Mouse (Mus musculus) limb, embryonic 15.5 days (tissue): ENCODE measurements around the gene Olfr1352. TPM values are rescaled to one million over a fixed set of nuclear protein-coding genes. Genes with fewer than 3 reads are reported as not detected.
"Not testable (repeated sequence)": the region's sequence is repeated elsewhere in the genome, so short reads cannot be mapped to it uniquely, and the experiment has no call there.

Experiments used
- ATAC-seq: fragments of 200-750 bp; cut with Nextera tagmentation; 2 replicates; pipeline ENCODE4 v1.8.0; 2017; ENCODE audit warnings: low read depth, moderate TSS enrichment; ENCODE audit not compliant: insufficient number of reproducible peaks, low FRiP score, low TSS enrichment
- H3K27ac ChIP-seq: fragments of 300-500 bp; sonication (generic); 2 replicates; pipeline ENCODE4 v1.5.1; 2015; ENCODE audit warnings: moderate library complexity, mild to moderate bottlenecking, inconsistent platforms
- H3K27me3 ChIP-seq: fragments of 300-500 bp; sonication (generic); 2 replicates; pipeline ENCODE4 v1.6.1; 2015; ENCODE audit warnings: inconsistent platforms
- H3K36me3 ChIP-seq: fragments of 300-500 bp; sonication (generic); 2 replicates; pipeline ENCODE4 v1.6.1; 2015; ENCODE audit warnings: inconsistent platforms
- H3K4me1 ChIP-seq: fragments of 300-500 bp; sonication (generic); 2 replicates; pipeline ENCODE4 v1.6.1; 2015; ENCODE audit warnings: inconsistent platforms
- H3K4me2 ChIP-seq: fragments of 300-500 bp; sonication (generic); 2 replicates; pipeline ENCODE4 v1.6.1; 2015; ENCODE audit warnings: mild to moderate bottlenecking, inconsistent platforms
- H3K4me3 ChIP-seq: fragments of 300-500 bp; sonication (generic); 2 replicates; pipeline ENCODE4 v1.5.1; 2015; ENCODE audit warnings: mild to moderate bottlenecking, inconsistent platforms
- H3K9ac ChIP-seq: fragments of 300-500 bp; sonication (generic); 2 replicates; pipeline ENCODE4 v1.6.1; 2015; ENCODE audit warnings: inconsistent platforms
- H3K9me3 ChIP-seq: fragments of 300-500 bp; sonication (generic); 2 replicates; pipeline ENCODE4 v1.6.1; 2016; ENCODE audit warnings: inconsistent platforms
- WGBS: fragments of 180-500 bp; shearing (Covaris S2); methylation state at CpG from one replicate; pipeline ENCODE4 v1.1.7; 2015; 5-methylcytosine and 5-hydroxymethylcytosine counted together
- polyA plus RNA-seq: library from polyadenylated mRNA; unstranded; fragments of >200 nt; fragmentation: Nextera tagmentation; extraction: Ambion mirVana; gene quantifications from 2 replicates; pipeline ENCODE4 v1.2.1, GENCODE M21; 2015

The Olfr1352 gene
- not detected in 2 replicates for polyA plus RNA-seq

DNA sequence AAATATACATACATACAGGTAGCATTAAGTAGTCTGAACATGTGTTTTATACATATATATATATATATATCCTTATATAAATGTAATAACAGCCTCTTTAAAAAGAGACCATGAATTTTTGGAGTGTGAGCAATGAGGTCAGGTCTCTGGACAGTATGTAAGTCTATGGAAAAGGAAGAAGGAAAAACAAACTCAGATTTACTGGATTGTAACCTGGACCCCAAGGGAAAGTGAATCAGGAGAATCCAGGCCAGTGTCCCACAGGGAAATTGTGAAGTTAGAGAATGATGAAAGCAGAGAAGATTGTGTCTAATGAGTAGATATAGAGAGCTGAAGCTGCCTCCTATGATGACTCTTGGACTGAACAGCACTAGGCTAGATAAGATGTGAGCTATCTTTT, at the start of gene Olfr1352:
Gene Olfr1352, plus strand, starts transcription at position 301 of the 400 bp plus-strand sequence.
- H3K27me3 ChIP-seq, result no peaks in the 10 kb centered on the region
- no peak within 1 kb of the TSS for H3K4me2 ChIP-seq
- H3K9ac ChIP-seq, result no peak within 1 kb of the TSS
- no peak for ATAC-seq
- no peak within 1 kb of the TSS for H3K4me3 ChIP-seq
- H3K9me3 ChIP-seq, result no peaks in the 10 kb centered on the region
- H3K27ac ChIP-seq, result no peak within 1 kb of the TSS
- H3K36me3 ChIP-seq, result no peaks in the 10 kb centered on the region
- no peaks in the 10 kb centered on the region for H3K4me1 ChIP-seq

GRCm38 (mm10) chr10:78950336-78950735, 30.5 kb upstream of the Olfr1352 start, which contains the start of gene Olfr8:
Gene Olfr8, plus strand, starts transcription at chr10:78950636.
- WGBS, result 79% methylated on average over 1 of the region's 1 CpGs

DNA sequence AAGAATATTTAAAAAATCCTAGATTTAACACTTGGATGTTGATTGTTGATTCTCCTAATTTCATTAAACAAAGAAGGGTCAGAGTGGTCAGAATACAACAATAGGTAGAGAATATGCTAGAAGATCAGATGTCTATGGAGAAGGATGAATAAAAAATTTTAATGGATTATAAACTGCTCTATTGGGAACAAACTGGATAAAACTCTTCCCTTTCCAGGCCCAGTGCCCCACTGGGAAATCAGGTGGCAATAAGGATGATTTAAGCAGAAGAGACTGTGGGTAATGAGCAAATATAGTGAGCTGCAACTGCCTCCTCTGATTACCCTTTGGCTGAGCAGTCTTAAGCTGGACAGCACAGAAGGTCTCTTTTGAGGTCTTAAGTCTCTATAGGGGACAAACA, 17.8 kb upstream of the Olfr1352 start, which contains the start of gene Olfr1353:
Gene Olfr1353, plus strand, starts transcription at position 301 of the 400 bp plus-strand sequence.
- H3K9ac ChIP-seq, H3K4me3 ChIP-seq, H3K4me1 ChIP-seq, H3K36me3 ChIP-seq, H3K9me3 ChIP-seq, H3K27ac ChIP-seq, ATAC-seq, H3K4me2 ChIP-seq, H3K27me3 ChIP-seq: not testable (repeated sequence)

More at GRCm38 (mm10) chr10:78950336-78950735, 30.5 kb upstream of the Olfr1352 start, which contains the start of gene Olfr8:
- H3K27ac ChIP-seq, H3K27me3 ChIP-seq, H3K9ac ChIP-seq, H3K36me3 ChIP-seq, ATAC-seq, H3K9me3 ChIP-seq, H3K4me3 ChIP-seq, H3K4me2 ChIP-seq, H3K4me1 ChIP-seq: not testable (repeated sequence)

GRCm38 (mm10) chr10:79012172-79012571, 31.3 kb downstream of the Olfr1352 start, which contains the start of gene Olfr1351:
Gene Olfr1351, plus strand, starts transcription at chr10:79012472.
- 62% methylated on average over 1 of the region's 1 CpGs for WGBS
- no peak within 1 kb of the TSS for H3K9ac ChIP-seq
- H3K27me3 ChIP-seq, result no peaks in the 10 kb centered on the region
- H3K27ac ChIP-seq, result no peak within 1 kb of the TSS
- H3K4me3 ChIP-seq, result no peak within 1 kb of the TSS
- no peaks in the 10 kb centered on the region for H3K9me3 ChIP-seq
- no peaks in the 10 kb centered on the region for H3K36me3 ChIP-seq
- no peak within 1 kb of the TSS for H3K4me2 ChIP-seq
- no peaks in the 10 kb centered on the region for H3K4me1 ChIP-seq
- ATAC-seq, result no peak

DNA sequence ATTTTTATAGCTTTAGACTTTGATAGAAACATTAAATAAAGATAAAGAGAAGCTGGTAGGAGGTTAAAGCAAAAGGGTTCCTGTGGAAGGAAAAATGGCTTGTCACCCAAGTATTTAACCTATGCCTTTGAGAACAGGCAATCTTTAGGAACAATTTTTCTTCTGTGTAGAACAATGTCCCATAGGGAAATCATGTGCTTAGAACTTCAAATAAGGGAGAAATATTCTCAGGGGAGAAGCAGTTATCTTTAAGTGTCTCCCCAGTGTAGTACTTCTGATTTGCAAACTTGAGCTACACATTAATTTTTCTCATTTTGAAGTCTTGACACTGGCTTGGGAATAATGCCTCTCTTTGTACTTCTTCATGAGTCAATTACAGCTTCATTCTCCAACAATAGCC, 47.6 kb downstream of the Olfr1352 start, which contains the start of gene Olfr57:
Gene Olfr57, plus strand, starts transcription at position 301 of the 400 bp plus-strand sequence.
- Histone ChIP-seq H3K36me3 (no peaks in the 10 kb centered on the region), H3K9me3 (no peaks in the 10 kb centered on the region), H3K4me3 (no peak within 1 kb of the TSS), H3K4me1 (no peaks in the 10 kb centered on the region), H3K27me3 (no peaks in the 10 kb centered on the region), H3K27ac (no peak within 1 kb of the TSS), H3K9ac (no peak within 1 kb of the TSS), H3K4me2 (no peak within 1 kb of the TSS)
- no peak for ATAC-seq

Other genes starting within 250 kb of the Olfr1352 start
- 0.10 and 0.14 TPM in 2 replicates for gene Ccdc105, start 228.0 kb upstream of the Olfr1352 start, polyA plus RNA-seq
- gene Slc1a6, start 200.6 kb upstream of the Olfr1352 start, polyA plus RNA-seq, result 0.82 and 1.0 TPM in 2 replicates
- gene Olfr1356, start 128.9 kb upstream of the Olfr1352 start, polyA plus RNA-seq, result not detected in 2 replicates
- gene Olfr1355, start 105.5 kb upstream of the Olfr1352 start, polyA plus RNA-seq, result not detected in 2 replicates
- gene Olfr1354, start 67.9 kb upstream of the Olfr1352 start, polyA plus RNA-seq, result not detected in 2 replicates
- gene Olfr8, start 30.4 kb upstream of the Olfr1352 start, polyA plus RNA-seq, result not detected in 2 replicates
- not detected in 2 replicates for gene Olfr1353, start 17.7 kb upstream of the Olfr1352 start, polyA plus RNA-seq
- not detected in 2 replicates for gene Olfr1351, start 31.4 kb downstream of the Olfr1352 start, polyA plus RNA-seq
- gene Olfr57, start 47.7 kb downstream of the Olfr1352 start, polyA plus RNA-seq, result not detected in 2 replicates
- 32.8 and 34.5 TPM in 2 replicates for gene 2610008E11Rik, start 116.5 kb downstream of the Olfr1352 start, polyA plus RNA-seq
- not detected in 2 replicates for gene Vmn2r80, start 167.7 kb downstream of the Olfr1352 start, polyA plus RNA-seq